ENCODE assay signal across 15 mouse cellular contexts in genomic region chr9:88368476-88368875, GRCm38 (mm10).
"Had no signal": no experiment of that assay in that cellular context is flagged by ENCODE, and none has a peak within 500 bp of the region (broad histone marks: within the 10 kb centered on the region; RNA-seq: fewer than 3 reads in every experiment).

No protein-coding gene starts in this region.

- H3K4me1 ChIP-seq: neural tube, embryonic 13.5 days; neural tube, embryonic 15.5 days; stomach, embryonic 15.5 days had no signal

- H3K27ac ChIP-seq: neural tube, embryonic 13.5 days; neural tube, embryonic 15.5 days; stomach, embryonic 15.5 days; stomach, postnatal 0 days had no signal

- H3K9ac ChIP-seq: neural tube, embryonic 13.5 days; neural tube, embryonic 15.5 days; stomach, embryonic 15.5 days had no signal

- H3K4me3 ChIP-seq: neural tube, embryonic 13.5 days; neural tube, embryonic 15.5 days; stomach, embryonic 15.5 days had no signal

- DNase-seq: retina, postnatal 1 day; right cerebral cortex, postnatal 14 days; right cerebral cortex, postnatal 25 days; right cerebral cortex, postnatal 4 days; spleen, adult 18-20 months; thymus, adult 18-20 months; thymus, adult 2 months; thymus, postnatal 14 days; thymus, postnatal 25 days; thymus, postnatal 36 days; thymus, postnatal 4 days had no signal

- H3K9me3 ChIP-seq: neural tube, embryonic 13.5 days; neural tube, embryonic 15.5 days; stomach, embryonic 15.5 days had no signal

- H3K27me3 ChIP-seq: neural tube, embryonic 13.5 days; neural tube, embryonic 15.5 days; stomach, embryonic 15.5 days had no signal

- H3K36me3 ChIP-seq: neural tube, embryonic 13.5 days; stomach, embryonic 15.5 days had no signal

- H3K4me2 ChIP-seq: neural tube, embryonic 13.5 days; neural tube, embryonic 15.5 days; stomach, embryonic 15.5 days had no signal
